Mouse (Mus musculus) liver, embryonic 11.5 days (tissue): Measurements from ENCODE around the gene Dph2. TPM values are rescaled to one million over a fixed set of nuclear protein-coding genes. Genes with fewer than 3 reads are reported as not detected.

Experiments used
- polyA plus RNA-seq: library from polyadenylated mRNA; unstranded; fragments of >200 nt; fragmentation: Nextera tagmentation; extraction: Ambion mirVana; gene quantifications from 2 replicates; pipeline ENCODE4 v1.2.1, GENCODE M21; 2014

Gene Dph2
- polyA plus RNA-seq, 1 experiment from 2014 or later = 21.9 TPM

Other genes starting within 250 kb of the Dph2 start
- 56.7 and 59.0 TPM in 2 replicates for gene Dmap1, start 209.8 kb downstream of the Dph2 start, polyA plus RNA-seq
- gene Gm12845, start 167.6 kb downstream of the Dph2 start, polyA plus RNA-seq = not detected in 2 replicates
- gene Klf17, start 126.4 kb downstream of the Dph2 start, polyA plus RNA-seq = not detected in 2 replicates
- gene Slc6a9, start 57.5 kb downstream of the Dph2 start, polyA plus RNA-seq = 21.7 and 26.3 TPM in 2 replicates
- 1.1 and 1.5 TPM in 2 replicates for gene Ccdc24, start 19.5 kb downstream of the Dph2 start, polyA plus RNA-seq
- gene B4galt2, start 8.5 kb downstream of the Dph2 start, polyA plus RNA-seq = 9.3 and 10.5 TPM in 2 replicates
- gene Atp6v0b, start 4.7 kb downstream of the Dph2 start, polyA plus RNA-seq = 212 and 229 TPM in 2 replicates
- gene Ipo13, start 23.0 kb upstream of the Dph2 start, polyA plus RNA-seq = 42.7 and 44.2 TPM in 2 replicates
- gene Artn, start 37.7 kb upstream of the Dph2 start, polyA plus RNA-seq = 0.74 and 1.2 TPM in 2 replicates
- gene St3gal3, start 242.9 kb upstream of the Dph2 start, polyA plus RNA-seq = 4.1 and 4.5 TPM in 2 replicates